Mouse (Mus musculus): ENCODE results near the gene Nipa1.

The Nipa1 gene

GRCm38 (mm10) chr7:55998997-55999396 lies 20.8 kb downstream of the Nipa1 start:
- DNase-seq: no peak

GRCm38 (mm10) chr7:55995013-55995412 lies 24.7 kb downstream of the Nipa1 start:
- no peak for DNase-seq

DNA sequence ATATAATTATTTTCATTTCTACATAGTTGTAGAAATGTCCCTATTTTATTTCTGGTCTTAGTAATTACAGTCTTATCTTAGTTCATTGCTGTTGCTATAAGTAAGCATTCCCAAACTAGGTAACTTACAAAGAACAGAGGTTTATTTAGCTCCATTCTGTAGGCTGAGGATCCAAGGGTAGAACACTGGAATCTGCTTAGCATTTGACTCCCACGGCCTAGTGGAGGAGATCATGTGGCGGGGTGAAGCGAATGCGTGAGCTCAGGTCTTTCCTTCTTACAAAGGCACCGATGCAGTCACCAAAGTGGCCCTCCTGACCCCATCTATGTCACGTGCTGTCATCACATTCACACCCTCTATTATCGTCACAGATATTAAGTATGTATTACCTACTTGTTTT lies 27.9 kb downstream of the Nipa1 start:
- DNase-seq: no peak

DNA sequence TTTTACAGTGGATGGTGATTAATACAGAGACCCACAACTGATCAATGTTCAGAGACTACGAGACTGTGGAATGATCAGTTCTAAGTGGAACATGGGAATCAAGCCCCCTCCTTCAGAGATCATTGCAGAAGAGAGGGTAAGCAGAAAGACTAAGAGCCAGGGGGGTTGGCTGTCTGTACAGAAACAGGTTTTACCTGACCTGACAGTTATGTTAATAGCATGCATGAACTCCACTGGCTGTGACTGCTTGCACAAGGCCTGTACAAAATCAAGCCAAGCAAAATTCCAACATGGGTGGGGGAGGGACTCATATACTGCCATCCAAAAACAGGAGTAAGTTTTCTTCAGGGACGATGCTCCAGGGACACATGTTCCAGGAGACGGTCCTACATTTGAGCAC lies 28.6 kb downstream of the Nipa1 start:
- DNase-seq: no peak

- DNase-seq: peak; percentile 88
Measured at GRCm38 (mm10) chr7:55986526-55987214, 33.1 kb downstream of the Nipa1 start.

DNA sequence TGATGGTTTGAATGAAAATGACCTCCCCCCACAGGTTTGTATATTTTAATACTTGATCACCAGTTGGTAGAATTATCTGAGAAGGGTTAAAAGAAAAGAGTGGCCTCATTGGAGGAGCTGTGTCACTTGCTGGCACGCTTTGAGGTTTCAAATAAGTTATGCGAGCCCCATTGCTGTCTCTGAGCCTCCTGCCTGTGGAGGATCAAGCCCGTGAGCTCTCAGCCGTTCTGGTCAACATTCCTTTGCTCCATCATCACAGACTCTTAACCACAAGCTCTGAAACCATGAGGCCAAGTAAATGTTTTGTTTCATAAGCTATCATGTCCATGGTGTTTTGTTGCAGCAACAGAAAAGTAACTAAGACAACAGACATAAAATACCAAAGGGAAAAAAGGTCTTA lies 35.0 kb downstream of the Nipa1 start:
- no peak for DNase-seq

DNA sequence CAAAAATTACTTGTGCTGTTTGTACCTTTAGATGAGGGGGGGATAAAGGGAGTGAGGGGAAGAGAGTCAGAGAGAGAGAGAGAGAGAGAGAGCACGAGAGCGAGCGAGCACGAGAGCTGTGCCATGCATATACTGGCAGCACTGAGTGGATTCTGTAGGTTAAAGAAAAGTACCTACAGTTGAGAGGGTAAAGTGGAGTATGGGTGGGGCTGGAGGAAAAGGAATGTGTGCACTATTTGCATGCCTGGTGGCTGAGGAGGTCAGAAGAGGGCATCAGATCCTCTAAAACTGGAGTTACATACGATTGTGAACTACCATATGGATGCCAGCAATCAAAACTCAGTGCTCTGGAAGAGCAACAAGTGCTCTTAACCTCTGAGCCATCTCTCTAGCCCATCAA lies 36.6 kb downstream of the Nipa1 start:
- peak; percentile 7 for DNase-seq

- no peak for DNase-seq
Measured at GRCm38 (mm10) chr7:55982010-55982700, 37.6 kb downstream of the Nipa1 start.

- DNase-seq: no peak
Measured at GRCm38 (mm10) chr7:55981511-55981910, 38.2 kb downstream of the Nipa1 start.

DNA sequence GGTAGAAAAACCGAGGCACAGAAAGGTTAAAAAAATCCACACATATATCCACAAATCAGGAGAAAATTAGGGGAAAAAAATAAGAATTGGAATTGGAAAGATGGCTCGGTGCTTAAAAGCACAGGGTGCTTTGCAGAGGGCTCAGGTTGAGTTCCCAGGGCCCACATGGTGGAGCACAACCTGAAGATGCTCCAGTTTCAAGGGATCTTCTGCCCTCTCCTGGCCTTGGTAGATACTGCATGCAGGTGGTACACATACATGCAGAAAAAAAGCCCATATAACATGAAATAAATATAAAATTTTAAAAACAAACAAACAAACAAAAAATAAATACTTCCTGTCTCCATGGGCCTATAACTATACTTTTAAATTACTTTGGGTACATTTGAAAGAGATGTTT lies 45.3 kb downstream of the Nipa1 start:
- no peak for DNase-seq

GRCm38 (mm10) chr7:55969415-55969814 lies 50.3 kb downstream of the Nipa1 start:
- no peak for DNase-seq

- DNase-seq: peak; percentile 13
Measured at GRCm38 (mm10) chr7:55968258-55968901, 51.4 kb downstream of the Nipa1 start.

- DNase-seq: no peak
Measured at GRCm38 (mm10) chr7:55966866-55967460, 52.8 kb downstream of the Nipa1 start.

- DNase-seq: peak; percentile 95
Measured at GRCm38 (mm10) chr7:55962004-55962908, 57.5 kb downstream of the Nipa1 start, which contains the start of gene Nipa2. TSS of gene Nipa2 (minus strand) at chr7:55962476.

GRCm38 (mm10) chr7:55960506-55960905 lies 59.2 kb downstream of the Nipa1 start:
- DNase-seq: no peak

GRCm38 (mm10) chr7:55959801-55960200 lies 60.0 kb downstream of the Nipa1 start:
- DNase-seq: no peak

DNA sequence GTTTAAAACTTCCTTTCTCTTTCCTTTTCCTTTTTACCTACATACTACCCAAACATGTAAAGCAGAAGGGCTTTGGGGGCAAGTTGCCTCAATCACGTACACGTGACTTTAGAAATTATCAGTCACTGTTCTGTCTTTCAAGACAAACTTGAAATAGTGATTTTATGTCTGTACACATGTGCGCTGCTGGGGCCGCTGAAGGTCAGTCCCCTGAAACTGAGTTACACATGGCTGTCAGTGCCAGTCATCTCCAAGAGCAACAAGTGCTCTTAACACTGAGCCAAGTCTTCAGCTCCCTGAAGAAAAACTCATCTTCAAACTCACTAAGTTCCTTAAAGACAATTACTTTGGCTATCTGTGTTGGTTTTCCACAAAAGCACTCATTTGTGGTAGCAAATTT lies 61.8 kb downstream of the Nipa1 start:
- DNase-seq: no peak

DNA sequence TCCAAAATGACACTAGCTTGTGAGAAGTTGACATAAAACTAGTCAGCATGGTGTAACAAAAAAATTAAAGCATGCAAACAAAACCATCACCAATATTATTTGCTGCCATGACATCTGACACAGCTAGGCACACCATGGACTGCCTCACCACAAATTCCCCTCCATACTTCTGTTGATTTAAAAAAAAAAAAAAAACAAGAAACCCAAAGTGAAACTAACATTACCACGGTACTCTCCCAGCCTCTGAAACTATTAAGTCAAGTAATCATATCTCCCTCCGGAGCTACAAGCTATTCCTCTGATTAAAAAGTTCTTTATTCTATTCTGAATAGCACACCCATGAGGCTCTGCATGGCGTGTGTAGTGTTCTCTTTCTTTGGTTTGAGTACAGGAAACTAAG lies 62.6 kb downstream of the Nipa1 start:
- no peak for DNase-seq

DNA sequence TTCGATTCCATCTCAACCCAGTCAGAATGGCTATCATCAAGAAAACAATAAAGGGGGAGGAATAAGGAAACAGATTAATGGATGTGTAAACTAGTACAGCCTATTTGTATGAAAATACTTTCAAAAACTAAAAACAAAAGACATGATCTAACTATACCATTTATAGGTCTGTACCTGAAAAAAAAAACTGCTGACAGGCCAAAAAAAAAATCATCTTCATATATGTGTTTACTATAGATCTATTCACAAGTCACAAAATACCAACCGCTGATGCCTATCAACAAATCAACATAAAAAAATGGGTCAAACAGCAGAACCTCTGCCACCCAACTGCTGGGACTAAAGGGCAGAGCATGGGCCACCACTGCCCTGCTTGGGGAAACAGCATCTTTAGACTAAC lies 63.7 kb downstream of the Nipa1 start:
- DNase-seq: no peak

GRCm38 (mm10) chr7:55938341-55938740 lies 81.4 kb downstream of the Nipa1 start:
- DNase-seq: no peak

DNA sequence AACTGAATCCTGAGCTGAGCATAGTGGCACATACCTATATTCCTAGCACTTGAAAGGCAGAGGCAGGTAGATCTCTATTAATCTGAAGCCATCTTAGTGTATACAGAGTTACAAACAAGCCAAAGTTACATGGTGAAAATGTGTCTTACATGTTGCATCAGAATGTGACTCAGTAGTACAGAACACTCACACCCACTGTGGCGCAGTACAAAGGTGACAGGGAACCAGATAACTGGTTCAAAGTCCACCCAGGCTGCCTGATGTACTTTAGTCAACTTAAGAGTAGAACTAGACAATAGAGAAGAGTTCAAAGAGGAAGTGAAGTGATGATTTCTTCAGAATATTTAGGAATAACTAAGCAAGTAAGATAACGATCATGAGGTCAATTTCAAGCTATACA lies 84.7 kb downstream of the Nipa1 start:
- no peak for DNase-seq

DNA sequence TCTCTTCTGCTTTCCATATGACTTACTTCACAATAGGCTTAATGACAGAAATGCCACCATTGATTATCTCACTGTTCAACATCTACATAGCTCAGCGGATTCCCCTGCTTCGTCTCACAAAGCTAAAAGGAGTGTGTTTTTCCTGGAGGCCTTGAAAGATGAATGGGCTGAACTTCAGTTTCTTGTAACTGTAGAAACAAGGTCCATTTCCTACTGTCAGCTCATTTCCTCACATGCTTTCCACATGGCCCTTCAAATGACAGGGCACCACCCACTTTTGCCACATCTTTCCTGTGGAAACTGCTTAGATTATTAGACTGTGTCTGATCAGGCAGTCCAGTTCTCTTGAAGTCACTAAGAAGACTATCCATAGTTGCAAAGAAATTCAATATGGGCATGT lies 91.1 kb downstream of the Nipa1 start:
- DNase-seq: no peak

Measured in lung, postnatal 14 days (tissue).